Mouse (Mus musculus) erythroblast, adult 5-6 weeks (primary cell): ENCODE results near the gene Dgkg. TPM values are rescaled to one million over a fixed set of nuclear protein-coding genes. Genes with fewer than 3 reads are reported as not detected.

Experiments used
- ATAC-seq: replicated peaks from 2 replicates; pipeline ENCODE4 v1.8.0; 2016; ENCODE audit warnings: moderate number of reproducible peaks, mild to moderate bottlenecking, moderate TSS enrichment, inconsistent platforms; ENCODE audit not compliant: poor library complexity, low FRiP score, severe bottlenecking
- total RNA-seq, 2 experiments: library from RNA; stranded (forward) in 1 of 2; stranded (reverse) in 1 of 2; fragments of 150-400 nt in 1 of 2; fragments of 200-764, 138-1000 nt in 1 of 2; gene quantifications; 2 replicates each; pipeline versions ENCODE4 v1.2.3 to v1.2.4; 2015 to 2017; ENCODE audit warnings: low replicate concordance in 2 of 2

Gene Dgkg
- total RNA-seq, 2 experiments from 2014 or later: 7.7 to 10.0 TPM

GRCm38 (mm10) chr16:22552351-22552750, 104.7 kb downstream of the Dgkg start:
- ATAC-seq: no peak

GRCm38 (mm10) chr16:22551231-22552000, 105.6 kb downstream of the Dgkg start:
- no peak for ATAC-seq

GRCm38 (mm10) chr16:22549346-22549745, 107.7 kb downstream of the Dgkg start:
- ATAC-seq: no peak

- ATAC-seq: peak; percentile 52; the same call in 1 of the 2 replicates
These were observed 108.6 kb downstream of the Dgkg start for GRCm38 (mm10) chr16:22548167-22549080.

GRCm38 (mm10) chr16:22547741-22548140, 109.3 kb downstream of the Dgkg start:
- no peak for ATAC-seq

GRCm38 (mm10) chr16:22545799-22546198, 111.2 kb downstream of the Dgkg start:
- ATAC-seq: no peak

GRCm38 (mm10) chr16:22545016-22545561, 111.9 kb downstream of the Dgkg start:
- no peak for ATAC-seq

GRCm38 (mm10) chr16:22542691-22543141, 114.3 kb downstream of the Dgkg start:
- ATAC-seq: no peak

- no peak for ATAC-seq
These were observed 117.7 kb downstream of the Dgkg start for GRCm38 (mm10) chr16:22539275-22539674.

- ATAC-seq: no peak
These were observed 120.3 kb downstream of the Dgkg start for GRCm38 (mm10) chr16:22536581-22537160.

- no peak for ATAC-seq
These were observed 123.9 kb downstream of the Dgkg start for GRCm38 (mm10) chr16:22533087-22533486.

GRCm38 (mm10) chr16:22531834-22532233, 125.2 kb downstream of the Dgkg start:
- ATAC-seq: no peak

- no peak for ATAC-seq
These were observed 126.0 kb downstream of the Dgkg start for GRCm38 (mm10) chr16:22531041-22531440.

- ATAC-seq: no peak
These were observed 129.5 kb downstream of the Dgkg start for GRCm38 (mm10) chr16:22527499-22527939.

GRCm38 (mm10) chr16:22526386-22526785, 130.6 kb downstream of the Dgkg start:
- ATAC-seq: no peak

GRCm38 (mm10) chr16:22517431-22518384, 139.3 kb downstream of the Dgkg start:
- no peak for ATAC-seq

- no peak for ATAC-seq
These were observed 141.5 kb downstream of the Dgkg start for GRCm38 (mm10) chr16:22515476-22515875.

GRCm38 (mm10) chr16:22510861-22511637, 146.0 kb downstream of the Dgkg start:
- no peak for ATAC-seq
